In the genomic region with DNA sequence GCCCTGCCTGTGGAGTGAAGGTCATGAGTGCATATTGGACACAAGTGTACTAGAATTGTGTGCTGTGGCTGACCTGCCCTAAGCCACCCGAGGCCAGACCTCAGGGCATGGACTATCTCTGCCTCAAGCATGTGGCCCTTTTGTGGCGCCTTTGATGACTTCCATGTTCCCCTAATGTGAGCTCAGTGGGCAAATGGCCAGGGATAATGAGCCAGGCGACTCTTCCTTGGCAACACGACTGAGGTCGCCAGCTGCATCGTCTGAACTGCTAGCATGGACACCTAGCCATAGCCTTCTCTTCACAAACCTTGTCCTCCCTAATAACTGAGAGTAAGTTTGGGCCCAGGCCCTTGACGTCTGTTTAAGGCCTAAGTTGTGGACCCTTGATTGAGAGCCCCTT, we compare ENCODE assay signal across 16 mouse cellular contexts. TPM values are rescaled to one million over a fixed set of nuclear protein-coding genes. Genes with fewer than 3 reads are reported as not detected.
DNase-seq lines count a peak whose midpoint lies in the region.
"Had no signal": no experiment of that assay in that cellular context is flagged by ENCODE, and none has a peak within 500 bp of the region (broad histone marks: within the 10 kb centered on the region; RNA-seq: fewer than 3 reads in every experiment).

No protein-coding gene starts in this region.

- DNase-seq in adrenal gland, postnatal 14 days = peak; percentile 44
- DNase-seq in adrenal gland, adult 18-20 months (ENCODE audit: low spot score in 2 of 2) = no peak
- DNase-seq in cerebellum, postnatal 14 days = peak; percentile 30 to 53
- no peak for DNase-seq in cerebellum, adult 9-10 months
- DNase-seq in retina, postnatal 1 day = peak; percentile 11
- DNase-seq in retina, embryonic 14.5 days (ENCODE audit: low spot score) = no peak
- DNase-seq: adrenal gland, adult 8-10 months; adrenal gland, postnatal 25 days; B cell, adult 2 months; cerebellum, adult 11 months; cerebellum, adult 18-20 months; cerebellum, adult 8-10 months; cerebellum, postnatal 36 days; embryo, embryonic 11 days; forebrain, postnatal 0 days had no signal

RNA-seq across cellular contexts. Expression of a gene that starts 4.5 kb away (rescaled TPM):
- total RNA-seq in adrenal gland, postnatal 14 days (2021) = 3.8 and 7.0 TPM in 2 replicates
- 10 to 100 TPM; 10.6 to 12.7 TPM for total RNA-seq in adrenal gland, adult 18-20 months (2021)
- total RNA-seq: common myeloid progenitor, adult 5-6 weeks had no signal

Comparison
In these comparisons a context has a peak if more than half of its experiments do, and no peak if none do; other contexts are left out.
1. DNase-seq: peak in adrenal gland, postnatal 14 days (single experiment), cerebellum, postnatal 14 days (2 of 2) and retina, postnatal 1 day (single experiment); none in adrenal gland, adult 18-20 months (0 of 2), cerebellum, adult 9-10 months (single experiment) and retina, embryonic 14.5 days (single experiment).